Mouse (Mus musculus) kidney, adult 2 months (tissue): ENCODE measurements around the gene Hist2h2ac. TPM values are rescaled to one million over a fixed set of nuclear protein-coding genes. Genes with fewer than 3 reads are reported as not detected.
"Not testable (repeated sequence)": the region's sequence is repeated elsewhere in the genome, so short reads cannot be mapped to it uniquely, and the experiment has no call there.

Experiments
- DNase-seq: peaks from one replicate; pipeline ENCODE4 v3.0.0; 2021
- H3K27ac ChIP-seq: fragments of 200-500 bp; 2 replicates; pipeline ENCODE4 v1.5.1; 2012; ENCODE audit warnings: low read depth, low read length, control low read depth, inconsistent platforms; ENCODE audit not compliant: insufficient read depth
- H3K27me3 ChIP-seq: fragments of 200-500 bp; replicated peaks from 2 replicates; pipeline ENCODE4 v1.6.1; 2012; ENCODE audit warnings: mild to moderate bottlenecking, moderate library complexity, low read length, inconsistent platforms; ENCODE audit not compliant: control insufficient read depth, insufficient read depth
- H3K36me3 ChIP-seq: fragments of 200-500 bp; 2 replicates; pipeline ENCODE4 v1.6.1; 2012; ENCODE audit warnings: mild to moderate bottlenecking, moderate library complexity, low read length, inconsistent platforms; ENCODE audit not compliant: control insufficient read depth, insufficient read depth
- H3K4me1 ChIP-seq: fragments of 200-500 bp; 2 replicates; pipeline ENCODE4 v1.6.1; 2011; ENCODE audit warnings: low read length; ENCODE audit not compliant: control insufficient read depth, insufficient read depth
- H3K4me3 ChIP-seq: fragments of 200-500 bp; 2 replicates; pipeline ENCODE4 v1.5.1; 2011; ENCODE audit warnings: mild to moderate bottlenecking, low read depth, low read length, control low read depth; ENCODE audit not compliant: insufficient read depth
- CTCF ChIP-seq: fragments of 200-500 bp; conservative IDR thresholded peaks from 2 replicates; pipeline ENCODE4 v1.5.1; 2011; ENCODE audit warnings: low read depth, mild to moderate bottlenecking, control low read depth, low read length, moderate library complexity, mixed read lengths; ENCODE audit not compliant: insufficient read depth, insufficient read length
- POLR2A ChIP-seq: fragments of 200-500 bp; IDR thresholded peaks from one replicate; pipeline ENCODE4 v1.6.1; 2011; ENCODE audit warnings: low read depth, low read length, control low read depth
- WGBS: fragments of 180-500 bp; shearing (Covaris S2); methylation state at CpG from one replicate; pipeline ENCODE4 v1.1.7; 2018; 5-methylcytosine and 5-hydroxymethylcytosine counted together
- polyA plus RNA-seq: library from polyadenylated mRNA; depleted of rRNA; stranded (reverse); fragments of >200 nt; gene quantifications from 2 replicates; pipeline ENCODE4 v1.2.3, GENCODE M21; 2012; rRNA removed

Gene Hist2h2ac
- 3.7 and 6.3 TPM in 2 replicates for polyA plus RNA-seq

DNA sequence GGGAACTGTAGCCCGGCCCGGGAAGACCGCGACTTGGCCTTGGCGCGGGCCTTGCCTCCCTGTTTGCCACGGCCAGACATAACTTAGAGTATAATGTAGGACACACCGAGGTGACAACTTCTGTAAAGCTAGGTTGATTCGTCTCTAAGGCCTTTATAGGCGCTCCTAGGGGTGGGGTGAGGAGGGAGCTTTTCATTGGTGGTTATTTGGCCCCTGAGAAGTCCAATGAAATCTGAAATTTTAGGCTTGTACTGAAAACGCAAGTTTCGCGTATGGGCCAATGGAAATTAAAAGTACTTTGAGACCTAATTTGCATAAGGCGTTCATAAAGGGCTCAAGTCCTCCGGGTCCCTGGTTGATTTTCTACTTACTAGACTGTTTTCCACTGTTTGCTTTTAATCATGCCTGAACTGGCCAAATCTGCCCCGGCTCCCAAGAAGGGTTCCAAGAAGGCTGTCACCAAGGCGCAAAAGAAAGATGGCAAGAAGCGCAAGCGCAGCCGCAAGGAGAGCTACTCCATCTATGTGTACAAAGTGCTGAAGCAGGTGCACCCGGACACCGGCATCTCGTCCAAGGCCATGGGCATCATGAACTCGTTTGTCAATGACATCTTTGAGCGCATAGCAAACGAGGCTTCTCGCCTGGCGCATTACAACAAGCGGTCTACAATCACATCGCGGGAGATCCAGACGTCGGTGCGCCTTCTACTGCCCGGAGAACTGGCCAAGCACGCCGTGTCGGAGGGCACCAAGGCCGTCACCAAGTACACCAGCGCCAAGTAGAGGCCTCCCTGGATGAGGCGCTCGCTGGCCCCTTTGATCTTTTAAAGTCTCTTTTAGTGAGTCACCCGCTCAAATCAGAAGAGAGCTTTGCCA lies at the start of gene Hist2h2ac, which contains the start of gene Hist2h2be:
TSS of gene Hist2h2ac (minus strand) at position 116 of the 875 bp plus-strand sequence.
TSS of gene Hist2h2be (plus strand) at position 355 of the 875 bp plus-strand sequence.
- H3K36me3 ChIP-seq, result no peaks in the 10 kb centered on the region
- peak within 1 kb of the TSS; percentile 94 for H3K27ac ChIP-seq
- H3K4me1 ChIP-seq, result peaks cover 19% of the 10 kb centered on the region; the same call in 1 of the 2 replicates
- TF ChIP-seq CTCF, result no peak
- peak; percentile 86 for TF ChIP-seq POLR2A
- peak; percentile 97 for DNase-seq
- WGBS, result under 1% methylated on average over 43 of the region's 43 CpGs
- H3K4me3 ChIP-seq, result peak within 1 kb of the TSS; percentile 74
- H3K27me3 ChIP-seq, result no peaks in the 10 kb centered on the region

DNA sequence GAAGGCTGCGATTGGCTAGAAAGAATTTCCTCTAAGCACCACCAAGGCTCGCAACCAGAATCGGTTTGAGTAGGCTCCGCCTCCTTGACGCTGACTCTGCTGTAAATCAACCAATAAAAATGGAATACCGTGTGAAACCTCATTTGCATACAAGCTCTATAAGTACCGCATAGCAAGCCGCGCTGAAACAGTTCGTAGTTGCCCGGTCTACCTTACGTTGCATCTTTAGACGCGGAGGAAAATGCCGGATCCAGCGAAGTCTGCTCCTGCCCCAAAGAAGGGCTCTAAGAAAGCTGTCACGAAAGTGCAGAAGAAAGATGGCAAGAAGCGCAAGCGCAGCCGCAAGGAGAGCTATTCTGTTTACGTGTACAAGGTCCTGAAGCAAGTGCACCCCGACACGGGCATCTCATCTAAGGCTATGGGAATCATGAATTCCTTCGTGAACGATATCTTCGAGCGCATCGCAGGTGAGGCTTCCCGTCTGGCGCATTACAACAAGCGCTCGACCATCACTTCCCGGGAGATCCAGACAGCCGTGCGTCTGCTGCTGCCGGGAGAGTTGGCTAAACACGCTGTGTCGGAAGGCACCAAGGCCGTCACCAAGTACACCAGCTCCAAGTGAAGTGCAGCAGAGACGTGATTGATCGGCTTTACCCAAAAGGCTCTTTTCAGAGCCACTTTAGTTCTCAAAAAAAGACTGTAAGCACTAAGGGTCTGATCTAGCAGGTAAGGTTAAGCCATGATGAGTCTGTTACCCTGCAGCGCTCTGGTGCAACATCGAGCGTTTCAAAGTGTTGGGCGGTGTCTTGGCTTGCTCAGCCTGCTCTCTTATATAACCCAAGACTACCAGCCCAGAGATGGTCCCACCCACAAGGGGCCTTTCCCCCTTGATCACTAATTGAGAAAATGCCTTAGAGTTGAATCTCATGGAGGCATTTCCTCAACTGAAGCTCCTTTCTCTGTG lies 49.1 kb upstream of the Hist2h2ac start, which contains the start of gene Hist2h2bb:
TSS of gene Hist2h2bb (plus strand) at position 242 of the 964 bp plus-strand sequence.
- Histone ChIP-seq H3K27me3 (no peaks in the 10 kb centered on the region), H3K27ac (peak within 1 kb of the TSS; percentile 91), H3K4me3 (peak within 1 kb of the TSS; percentile 72), H3K36me3 (no peaks in the 10 kb centered on the region), H3K4me1 (peaks cover 8% of the 10 kb centered on the region; the same call in 1 of the 2 replicates)
- WGBS, result 2% methylated on average over 45 of the region's 45 CpGs
- TF ChIP-seq CTCF, result no peak
- peak; percentile 97 for TF ChIP-seq POLR2A
- DNase-seq, result peak; percentile 98

DNA sequence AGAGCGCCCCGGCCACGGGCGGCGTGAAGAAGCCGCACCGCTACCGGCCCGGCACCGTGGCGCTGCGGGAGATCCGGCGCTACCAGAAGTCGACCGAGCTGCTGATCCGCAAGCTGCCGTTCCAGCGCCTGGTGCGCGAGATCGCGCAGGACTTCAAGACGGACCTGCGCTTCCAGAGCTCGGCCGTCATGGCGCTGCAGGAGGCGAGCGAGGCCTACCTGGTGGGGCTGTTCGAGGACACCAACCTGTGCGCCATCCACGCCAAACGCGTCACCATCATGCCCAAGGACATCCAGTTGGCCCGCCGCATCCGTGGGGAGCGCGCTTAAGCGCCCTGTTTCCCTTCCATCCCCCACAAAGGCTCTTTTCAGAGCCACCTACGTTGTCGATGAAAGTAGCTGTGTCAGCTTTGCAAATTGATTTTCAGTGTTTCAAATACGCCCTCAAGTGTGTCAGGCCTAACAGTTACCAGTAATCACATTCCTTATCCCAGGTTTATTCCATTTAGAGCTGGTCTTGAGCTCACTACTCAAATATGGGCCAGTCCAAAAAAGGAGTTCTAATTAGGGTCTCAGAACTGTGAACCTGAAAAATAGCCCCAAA lies 48.2 kb upstream of the Hist2h2ac start:
- not testable (repeated sequence) for H3K36me3 ChIP-seq, H3K4me1 ChIP-seq, H3K27me3 ChIP-seq, DNase-seq
- 1% methylated on average over 15 of the region's 44 CpGs for WGBS
- Histone ChIP-seq H3K27ac (peak overlapping the region; percentile 91), H3K4me3 (peak overlapping the region; percentile 62)

DNA sequence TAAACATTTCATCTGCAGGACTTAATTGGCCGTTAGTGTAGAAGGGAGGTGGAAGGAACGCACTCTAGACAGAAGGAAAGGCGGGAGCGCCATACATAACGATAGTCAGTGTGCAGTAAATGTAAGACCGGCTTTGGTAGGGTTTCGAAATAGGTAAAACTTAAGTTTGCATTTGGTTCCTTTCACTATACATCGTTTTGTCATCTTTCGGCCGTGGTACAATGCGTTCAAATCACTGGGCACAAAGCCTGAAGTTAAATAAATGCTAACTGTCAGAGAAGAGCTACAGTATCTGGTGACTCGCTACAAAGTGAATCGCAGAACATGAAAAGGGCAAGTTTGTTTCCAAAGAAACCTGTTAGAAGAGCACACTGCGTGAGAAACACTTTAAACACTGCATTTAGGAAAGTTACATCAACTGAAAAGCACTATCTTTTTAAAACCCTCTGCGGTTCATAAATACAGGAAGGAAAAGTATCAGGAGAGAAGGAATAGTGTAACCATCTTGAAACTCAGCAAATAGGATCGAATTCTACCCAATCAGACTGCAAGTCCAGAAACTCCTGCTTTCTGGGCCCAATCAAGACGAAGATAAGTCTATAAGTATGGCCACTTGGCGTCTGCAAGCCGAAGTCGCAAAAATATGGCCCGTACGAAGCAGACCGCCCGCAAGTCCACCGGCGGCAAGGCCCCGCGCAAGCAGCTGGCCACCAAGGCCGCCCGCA lies 47.5 kb upstream of the Hist2h2ac start, which contains the start of gene Hist2h3b:
TSS of gene Hist2h3b (plus strand) at position 604 of the 725 bp plus-strand sequence.
- WGBS, result 14% methylated on average over 30 of the region's 30 CpGs
- Histone ChIP-seq H3K36me3 (no peaks in the 10 kb centered on the region), H3K4me3 (peak within 1 kb of the TSS; percentile 62), H3K27me3 (no peaks in the 10 kb centered on the region), H3K27ac (peak within 1 kb of the TSS; percentile 91), H3K4me1 (peaks cover 8% of the 10 kb centered on the region; the same call in 1 of the 2 replicates)
- TF ChIP-seq CTCF (no peak), POLR2A (peak; percentile 74)
- peak; percentile 91 for DNase-seq

DNA sequence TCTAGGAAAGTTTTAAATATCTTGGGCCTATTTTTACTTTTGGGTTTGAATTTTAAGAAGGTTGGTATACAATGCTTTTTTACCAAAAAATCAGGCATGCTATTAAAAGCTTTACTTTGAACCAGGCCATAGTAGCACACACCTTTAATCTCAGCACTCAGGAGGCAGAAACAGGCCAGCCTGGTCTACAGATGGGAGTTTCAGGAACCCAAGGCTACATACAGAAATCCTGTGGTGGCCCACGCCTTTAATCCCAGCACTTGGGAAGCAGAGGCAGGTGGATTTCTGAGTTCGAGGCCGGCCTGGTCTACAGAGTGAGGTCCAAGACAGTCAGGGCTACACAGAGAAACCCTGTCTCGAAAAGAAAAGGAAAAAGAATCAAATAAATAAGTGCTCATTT lies 46.9 kb upstream of the Hist2h2ac start:
- Histone ChIP-seq H3K27ac (no peak overlapping the region), H3K4me3 (no peak overlapping the region), H3K4me1 (peaks cover 8% of the 10 kb centered on the region; the same call in 1 of the 2 replicates), H3K27me3 (no peaks in the 10 kb centered on the region), H3K36me3 (no peaks in the 10 kb centered on the region)
- TF ChIP-seq POLR2A, result no peak
- no peak for TF ChIP-seq CTCF
- DNase-seq, result no peak
- 81% methylated on average over 4 of the region's 4 CpGs for WGBS

DNA sequence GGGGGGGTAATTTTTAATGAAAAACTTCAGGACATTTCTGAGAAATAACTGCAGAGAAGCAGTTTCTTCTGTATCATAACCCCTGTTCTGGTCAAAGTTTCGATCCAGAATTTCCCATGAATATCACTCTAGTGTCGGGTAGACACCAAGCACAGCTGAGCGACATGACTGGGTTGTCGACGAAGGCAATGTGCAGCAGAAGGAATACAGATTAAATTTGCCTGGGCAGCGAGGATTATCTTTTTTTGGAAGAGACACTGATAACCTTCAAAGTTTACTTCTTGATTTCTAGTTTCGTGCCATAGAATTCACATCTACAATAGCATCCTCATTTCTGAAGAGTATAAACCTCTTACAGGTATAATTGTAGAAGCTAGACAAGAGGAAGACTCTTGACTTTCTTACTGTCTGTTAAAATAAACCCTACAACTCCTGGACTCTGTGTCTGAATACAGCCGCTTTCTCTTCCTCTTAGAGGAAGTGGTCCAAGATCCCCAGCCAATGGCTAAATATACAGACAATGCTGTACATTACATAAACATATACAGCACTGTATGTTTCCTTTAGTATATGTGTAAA lies 45.5 kb upstream of the Hist2h2ac start:
- no peaks in the 10 kb centered on the region for H3K36me3 ChIP-seq
- TF ChIP-seq CTCF (no peak), POLR2A (no peak)
- no peak overlapping the region for H3K27ac ChIP-seq
- WGBS, result 94% methylated on average over 8 of the region's 8 CpGs
- H3K27me3 ChIP-seq, result no peaks in the 10 kb centered on the region
- H3K4me1 ChIP-seq, result peaks cover 12% of the 10 kb centered on the region; the same call in 1 of the 2 replicates
- DNase-seq, result no peak
- no peak overlapping the region for H3K4me3 ChIP-seq
